Mouse (Mus musculus) monocyte, adult 2 months (primary cell): Measurements from ENCODE around the gene Usp34.
"Not testable (repeated sequence)": the region's sequence is repeated elsewhere in the genome, so short reads cannot be mapped to it uniquely, and the experiment has no call there.

Source experiments
- DNase-seq, 2 experiments: peaks; one replicate each; pipeline ENCODE4 v3.0.0; 2022; ENCODE audit warnings: low spot score in 2 of 2, low read depth in 1 of 2

Usp34 gene

GRCm38 (mm10) chr11:23335160-23335559 is 28.5 kb downstream of the Usp34 start:
- no peak for DNase-seq

GRCm38 (mm10) chr11:23357226-23357625 is 50.5 kb downstream of the Usp34 start:
- DNase-seq: not testable (repeated sequence)

- not testable (repeated sequence) for DNase-seq
These were observed 53.1 kb downstream of the Usp34 start for GRCm38 (mm10) chr11:23359687-23360235.

- no peak for DNase-seq
These were observed 55.6 kb downstream of the Usp34 start for GRCm38 (mm10) chr11:23362305-23362704.

GRCm38 (mm10) chr11:23364348-23364747 is 57.7 kb downstream of the Usp34 start:
- DNase-seq: no peak

GRCm38 (mm10) chr11:23372032-23372431 is 65.3 kb downstream of the Usp34 start:
- DNase-seq: no peak

- no peak for DNase-seq
These were observed 65.8 kb downstream of the Usp34 start for GRCm38 (mm10) chr11:23372490-23372889.

- DNase-seq: no peak
These were observed 73.4 kb downstream of the Usp34 start for GRCm38 (mm10) chr11:23380055-23380454.

- no peak for DNase-seq
These were observed 73.9 kb downstream of the Usp34 start for GRCm38 (mm10) chr11:23380595-23380994.

- no peak for DNase-seq
These were observed 76.1 kb downstream of the Usp34 start for GRCm38 (mm10) chr11:23382787-23383186.

- no peak for DNase-seq
These were observed 83.0 kb downstream of the Usp34 start for GRCm38 (mm10) chr11:23389649-23390048.

GRCm38 (mm10) chr11:23392567-23392966 is 85.9 kb downstream of the Usp34 start:
- no peak for DNase-seq

GRCm38 (mm10) chr11:23396608-23397007 is 89.9 kb downstream of the Usp34 start:
- no peak for DNase-seq

- DNase-seq: no peak
These were observed 94.5 kb downstream of the Usp34 start for GRCm38 (mm10) chr11:23400978-23401776.

- DNase-seq: no peak
These were observed 121.6 kb downstream of the Usp34 start for GRCm38 (mm10) chr11:23428301-23428700.

GRCm38 (mm10) chr11:23430013-23430412 is 123.3 kb downstream of the Usp34 start:
- no peak for DNase-seq

GRCm38 (mm10) chr11:23436076-23436475 is 129.4 kb downstream of the Usp34 start:
- DNase-seq: no peak

GRCm38 (mm10) chr11:23465862-23466261 is 159.2 kb downstream of the Usp34 start:
- not testable (repeated sequence) for DNase-seq

- no peak for DNase-seq
These were observed 183.3 kb downstream of the Usp34 start for GRCm38 (mm10) chr11:23489955-23490354.

- no peak for DNase-seq
These were observed 185.5 kb downstream of the Usp34 start for GRCm38 (mm10) chr11:23492048-23492790.

- no peak for DNase-seq
These were observed 188.5 kb downstream of the Usp34 start for GRCm38 (mm10) chr11:23495231-23495630.

GRCm38 (mm10) chr11:23496661-23497060 is 190.0 kb downstream of the Usp34 start:
- no peak for DNase-seq
